Mouse (Mus musculus) retina, adult 2 months (tissue): ENCODE measurements at regions not wholly inside any gene's neighbourhood (a gene's known extent, or its start where the extent isn't known, plus 50 kb on each side); places are given as distances from the start of the nearest gene placed in this dataset.

Experiments used
- DNase-seq: peaks from one replicate; pipeline ENCODE4 v3.0.0-alpha.2; 2012; ENCODE audit warnings: low read depth, low spot score

- DNase-seq, result peak; percentile 25
Measured at GRCm38 (mm10) chr14:62173835-62174530, 118.4 kb upstream of the Rnaseh2b start.

- DNase-seq, result no peak
Measured at GRCm38 (mm10) chr14:62175384-62176048, 116.9 kb upstream of the Rnaseh2b start.

DNA sequence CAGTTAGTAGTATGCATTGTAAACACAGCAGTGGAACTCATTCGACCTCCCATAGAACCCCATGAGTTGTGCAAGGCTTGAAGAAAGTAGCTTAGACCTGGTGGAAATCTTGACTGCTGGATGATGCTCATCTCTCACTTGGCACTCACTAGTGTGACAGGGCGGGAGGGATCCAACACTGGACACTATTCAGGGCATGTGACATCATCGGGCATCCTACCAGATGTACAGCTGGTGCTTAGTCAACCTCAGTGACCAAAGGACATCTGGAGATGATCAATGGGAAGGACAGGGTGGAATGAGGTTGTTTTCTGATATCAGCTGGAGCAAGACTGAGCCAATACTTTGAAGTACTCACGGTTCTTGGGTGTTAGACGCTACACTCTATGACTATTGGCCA is 114.9 kb upstream of the Rnaseh2b start:
- no peak for DNase-seq

- DNase-seq, result no peak
Measured at GRCm38 (mm10) chr14:62187360-62187759, 105.0 kb upstream of the Rnaseh2b start.

GRCm38 (mm10) chr14:62188147-62188885 is 104.1 kb upstream of the Rnaseh2b start:
- no peak for DNase-seq

DNA sequence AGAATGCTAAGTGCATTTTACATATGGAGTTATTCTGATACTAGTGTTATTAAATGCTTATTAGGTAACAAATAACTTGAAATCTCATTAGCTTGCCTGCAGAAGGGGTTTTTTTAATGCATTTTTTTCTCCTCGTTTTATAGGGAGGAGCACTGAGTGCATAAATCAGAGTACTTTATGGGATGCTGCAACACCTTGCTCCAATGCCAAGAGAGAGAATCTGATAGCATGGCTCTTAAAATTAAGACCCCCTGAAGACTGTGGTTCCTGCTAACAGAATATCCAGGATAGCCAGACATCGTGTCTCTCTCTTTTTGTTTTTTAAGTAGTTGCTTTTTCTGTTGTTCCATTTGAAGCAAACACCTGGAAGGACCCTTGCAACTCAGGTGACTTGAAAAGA is 100.8 kb upstream of the Rnaseh2b start:
- no peak for DNase-seq

- DNase-seq, result no peak
Measured at GRCm38 (mm10) chr14:62192814-62193213, 99.6 kb upstream of the Rnaseh2b start.

GRCm38 (mm10) chr14:62193371-62193770 is 99.0 kb upstream of the Rnaseh2b start:
- DNase-seq, result no peak

GRCm38 (mm10) chr14:62196776-62197175 is 95.6 kb upstream of the Rnaseh2b start:
- no peak for DNase-seq

- DNase-seq, result no peak
Measured at GRCm38 (mm10) chr14:62198476-62199190, 93.8 kb upstream of the Rnaseh2b start.

- no peak for DNase-seq
Measured at GRCm38 (mm10) chr14:62215071-62215470, 77.3 kb upstream of the Rnaseh2b start.

GRCm38 (mm10) chr14:62216995-62217394 is 75.4 kb upstream of the Rnaseh2b start:
- DNase-seq, result no peak

DNA sequence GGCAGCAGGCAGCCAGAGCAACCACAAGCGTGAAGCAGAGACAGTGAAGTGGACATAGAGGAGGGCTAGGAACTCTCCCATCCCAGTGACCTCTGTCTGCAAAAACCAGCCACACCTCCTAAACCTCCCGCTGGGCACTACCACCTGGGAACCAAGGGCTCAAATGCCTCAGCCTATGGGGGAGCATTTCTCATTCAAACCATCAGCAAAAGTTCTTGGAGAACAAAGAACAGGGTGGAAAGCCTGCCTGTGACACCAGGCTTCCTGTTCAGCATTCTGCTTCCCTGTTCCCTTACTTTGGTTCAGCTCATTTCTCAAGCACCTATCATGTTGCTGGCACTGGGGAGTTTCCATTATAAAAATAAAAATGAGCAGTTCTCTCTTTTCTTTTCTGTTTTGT is 74.4 kb upstream of the Rnaseh2b start:
- no peak for DNase-seq

DNA sequence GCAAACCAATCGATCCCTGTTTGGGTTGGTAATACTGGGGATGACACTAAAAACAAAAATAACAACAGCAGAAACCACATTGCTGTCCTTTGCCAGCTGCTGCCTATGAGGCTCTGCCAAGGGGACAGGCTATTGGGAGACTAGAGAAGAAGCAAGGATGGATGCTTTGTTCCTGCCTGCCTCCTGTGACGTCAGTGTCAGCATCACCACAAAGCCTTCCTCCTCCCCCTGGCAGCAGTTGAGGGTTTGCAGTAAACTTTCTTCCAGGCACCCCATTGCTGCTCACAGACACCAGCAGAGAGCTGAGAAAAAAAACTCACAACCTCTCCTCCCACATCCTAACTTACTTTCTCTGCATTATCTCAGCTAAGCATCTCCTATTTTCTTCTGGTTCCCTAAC is 73.7 kb upstream of the Rnaseh2b start:
- DNase-seq, result no peak

GRCm38 (mm10) chr14:62220770-62221169 is 71.6 kb upstream of the Rnaseh2b start:
- DNase-seq, result no peak
